Mouse (Mus musculus) olfactory bulb, adult 2 months (tissue): ENCODE results near the gene Sh3kbp1. TPM values are rescaled to one million over a fixed set of nuclear protein-coding genes. Genes with fewer than 3 reads are reported as not detected.

Source experiments
- H3K27ac ChIP-seq: fragments of 200-500 bp; 2 replicates; pipeline ENCODE4 v1.5.1; 2012; ENCODE audit warnings: low read depth, low read length; ENCODE audit not compliant: insufficient read depth
- H3K4me1 ChIP-seq: fragments of 200-500 bp; 2 replicates; pipeline ENCODE4 v1.6.1; 2012; ENCODE audit warnings: low read length; ENCODE audit not compliant: control insufficient read depth, insufficient read depth
- H3K4me3 ChIP-seq: fragments of 200-500 bp; 2 replicates; pipeline ENCODE4 v1.5.1; 2012; ENCODE audit warnings: mild to moderate bottlenecking, low read depth, low read length, moderate library complexity; ENCODE audit not compliant: insufficient read depth
- CTCF ChIP-seq: fragments of 200-500 bp; IDR thresholded peaks from 2 replicates; pipeline ENCODE4 v1.5.1; 2012; ENCODE audit warnings: low read depth, mild to moderate bottlenecking, low read length, moderate library complexity; ENCODE audit not compliant: insufficient read depth
- POLR2A ChIP-seq: fragments of 200-500 bp; IDR thresholded peaks from 2 replicates; pipeline ENCODE4 v1.6.1; 2012; ENCODE audit warnings: mild to moderate bottlenecking, low read depth, low read length, moderate library complexity; ENCODE audit not compliant: insufficient read depth
- WGBS: fragments of 180-500 bp; shearing (Covaris S2); methylation state at CpG from one replicate; pipeline ENCODE4 v1.1.7; 2018; 5-methylcytosine and 5-hydroxymethylcytosine counted together
- polyA plus RNA-seq: library from polyadenylated mRNA; stranded (reverse); fragments of >200 nt; gene quantifications from 2 replicates; pipeline ENCODE4 v1.2.4, GENCODE M21; 2012; ENCODE audit warnings: low replicate concordance; ENCODE audit not compliant: missing spikeins, insufficient read depth, insufficient read length

Sh3kbp1 gene
- polyA plus RNA-seq, 1 experiment: 177 TPM

- Histone ChIP-seq H3K4me3 (no peak overlapping the region), H3K4me1 (no peaks in the 10 kb centered on the region), H3K27ac (no peak overlapping the region)
- TF ChIP-seq CTCF (no peak), POLR2A (no peak)
- 88% methylated on average over 7 of the region's 7 CpGs for WGBS
Observed at GRCm38 (mm10) chrX:159671388-159671787, 44.3 kb downstream of the Sh3kbp1 start.

GRCm38 (mm10) chrX:159672466-159672865, 45.4 kb downstream of the Sh3kbp1 start:
- H3K4me3 ChIP-seq: no peak overlapping the region
- no peaks in the 10 kb centered on the region for H3K4me1 ChIP-seq
- WGBS: 42% methylated on average over 2 of the region's 2 CpGs
- no peak for TF ChIP-seq POLR2A
- no peak for TF ChIP-seq CTCF
- no peak overlapping the region for H3K27ac ChIP-seq

- Histone ChIP-seq H3K4me3 (no peak overlapping the region), H3K27ac (no peak overlapping the region), H3K4me1 (no peaks in the 10 kb centered on the region)
- 26% methylated on average over 2 of the region's 2 CpGs for WGBS
- TF ChIP-seq POLR2A (no peak), CTCF (no peak)
Observed at GRCm38 (mm10) chrX:159676242-159676641, 49.2 kb downstream of the Sh3kbp1 start.

- Histone ChIP-seq H3K4me3 (no peak overlapping the region), H3K4me1 (no peaks in the 10 kb centered on the region), H3K27ac (no peak overlapping the region)
- 79% methylated on average over 4 of the region's 4 CpGs for WGBS
- no peak for TF ChIP-seq CTCF
- no peak for TF ChIP-seq POLR2A
Observed at GRCm38 (mm10) chrX:159677585-159678319, 50.7 kb downstream of the Sh3kbp1 start.

GRCm38 (mm10) chrX:159678320-159678835, 51.3 kb downstream of the Sh3kbp1 start:
- no peak overlapping the region for H3K4me3 ChIP-seq
- H3K27ac ChIP-seq: no peak overlapping the region
- TF ChIP-seq CTCF: no peak
- TF ChIP-seq POLR2A: no peak
- H3K4me1 ChIP-seq: no peaks in the 10 kb centered on the region
- 85% methylated on average over 5 of the region's 5 CpGs for WGBS

- WGBS: 22% methylated on average over 1 of the region's 1 CpGs
- H3K27ac ChIP-seq: no peak overlapping the region
- H3K4me3 ChIP-seq: no peak overlapping the region
- no peaks in the 10 kb centered on the region for H3K4me1 ChIP-seq
- TF ChIP-seq POLR2A: no peak
- TF ChIP-seq CTCF: no peak
Observed at GRCm38 (mm10) chrX:159685521-159685920, 58.4 kb downstream of the Sh3kbp1 start.

GRCm38 (mm10) chrX:159686850-159687249, 59.8 kb downstream of the Sh3kbp1 start:
- H3K4me3 ChIP-seq: no peak overlapping the region
- TF ChIP-seq POLR2A (no peak), CTCF (no peak)
- no peaks in the 10 kb centered on the region for H3K4me1 ChIP-seq
- 77% methylated on average over 4 of the region's 4 CpGs for WGBS
- no peak overlapping the region for H3K27ac ChIP-seq

- H3K4me1 ChIP-seq: no peaks in the 10 kb centered on the region
- H3K27ac ChIP-seq: no peak overlapping the region
- WGBS: 94% methylated on average over 5 of the region's 5 CpGs
- no peak overlapping the region for H3K4me3 ChIP-seq
- TF ChIP-seq POLR2A (no peak), CTCF (no peak)
Observed at GRCm38 (mm10) chrX:159688698-159689097, 61.6 kb downstream of the Sh3kbp1 start.

GRCm38 (mm10) chrX:159689785-159690416, 62.8 kb downstream of the Sh3kbp1 start:
- H3K4me3 ChIP-seq: no peak overlapping the region
- no peak overlapping the region for H3K27ac ChIP-seq
- 79% methylated on average over 10 of the region's 10 CpGs for WGBS
- no peak for TF ChIP-seq POLR2A
- TF ChIP-seq CTCF: no peak
- no peaks in the 10 kb centered on the region for H3K4me1 ChIP-seq

GRCm38 (mm10) chrX:159693126-159693525, 66.1 kb downstream of the Sh3kbp1 start:
- Histone ChIP-seq H3K4me3 (no peak overlapping the region), H3K4me1 (peaks cover 4% of the 10 kb centered on the region; the same call in 1 of the 2 replicates), H3K27ac (no peak overlapping the region)
- no peak for TF ChIP-seq POLR2A
- no peak for TF ChIP-seq CTCF
- WGBS: 93% methylated on average over 5 of the region's 5 CpGs
